Mouse (Mus musculus) MEL (cell line): ENCODE measurements around the gene Dach2. TPM values are rescaled to one million over a fixed set of nuclear protein-coding genes. Genes with fewer than 3 reads are reported as not detected.
A peak's percentile ranks its signal among the peaks of the same experiment; 100 is the strongest.

Experiments used
- DNase-seq: peaks from one replicate; pipeline ENCODE4 v3.0.0; 2011; ENCODE audit warnings: low read depth, low spot score
- H3K27ac ChIP-seq: 2 replicates; pipeline ENCODE4 v1.5.1; 2012; ENCODE audit warnings: low read depth, mild to moderate bottlenecking, control low read depth, low read length, moderate library complexity; ENCODE audit not compliant: control insufficient read depth
- H3K27me3 ChIP-seq, 2 experiments: fragments of 150-350 bp in 1 of 2; sonication (generic) in 1 of 2; 2 replicates each; pipeline ENCODE4 v1.6.1; 2012; ENCODE audit warnings: low read length in 2 of 2, mild to moderate bottlenecking in 2 of 2, improper control_type of control experiment in 1 of 2, moderate library complexity in 1 of 2; ENCODE audit not compliant: insufficient read depth in 2 of 2, control insufficient read depth in 1 of 2
- H3K36me3 ChIP-seq, 2 experiments: 2 replicates each; pipeline ENCODE4 v1.6.1; 2012 to 2014; ENCODE audit warnings: low read length in 2 of 2, improper control_type of control experiment in 1 of 2, inconsistent platforms in 1 of 2, mild to moderate bottlenecking in 1 of 2; ENCODE audit not compliant: insufficient read depth in 2 of 2, control insufficient read depth in 1 of 2
- H3K4me1 ChIP-seq, 2 experiments: fragments of 150-350 bp in 1 of 2; sonication (generic) in 1 of 2; 2 replicates each; pipeline ENCODE4 v1.6.1; 2012; ENCODE audit warnings: low read length in 2 of 2, improper control_type of control experiment in 1 of 2, mild to moderate bottlenecking in 1 of 2; ENCODE audit not compliant: insufficient read depth in 2 of 2, control insufficient read depth in 1 of 2
- H3K4me3 ChIP-seq, 2 experiments: fragments of 150-350 bp in 1 of 2; sonication (generic) in 1 of 2; 2 replicates each; pipeline ENCODE4 v1.5.1; 2012; ENCODE audit warnings: low read depth in 2 of 2, low read length in 2 of 2, mild to moderate bottlenecking in 2 of 2, moderate library complexity in 2 of 2, control low read depth in 1 of 2, improper control_type of control experiment in 1 of 2; ENCODE audit not compliant: control insufficient read depth in 1 of 2, insufficient read depth in 1 of 2
- H3K79me2 ChIP-seq: 2 replicates; pipeline ENCODE4 v1.6.1; 2012; ENCODE audit warnings: mild to moderate bottlenecking, low read length, moderate library complexity; ENCODE audit not compliant: control insufficient read depth, poor library complexity, insufficient read depth
- H3K9ac ChIP-seq: 2 replicates; pipeline ENCODE4 v1.6.1; 2012; ENCODE audit warnings: low read depth, mild to moderate bottlenecking, control low read depth, low read length, moderate library complexity; ENCODE audit not compliant: control insufficient read depth, poor library complexity, severe bottlenecking
- H3K9me3 ChIP-seq: fragments of 150-350 bp; sonication (generic); replicated peaks from 2 replicates; pipeline ENCODE4 v1.6.1; 2012; ENCODE audit warnings: mild to moderate bottlenecking, low read length, improper control_type of control experiment, moderate library complexity; ENCODE audit not compliant: insufficient read depth
- E2F4 ChIP-seq: IDR thresholded peaks from 2 replicates; pipeline ENCODE4 v1.6.1; 2011; ENCODE audit warnings: low read depth, low read length, improper control_type of control experiment, borderline replicate concordance
- ELF1 ChIP-seq: IDR thresholded peaks from 2 replicates; pipeline ENCODE4 v1.6.1; 2014; ENCODE audit warnings: low read depth, mild to moderate bottlenecking, inconsistent platforms, low read length, improper control_type of control experiment, moderate library complexity
- GABPA ChIP-seq: IDR thresholded peaks from 2 replicates; pipeline ENCODE4 v1.6.1; 2012; ENCODE audit warnings: low read depth, mild to moderate bottlenecking, inconsistent platforms, low read length, improper control_type of control experiment, moderate library complexity
- GATA1 ChIP-seq: IDR thresholded peaks from 2 replicates; pipeline ENCODE4 v1.6.1; 2011; ENCODE audit warnings: low read depth, low read length, improper control_type of control experiment
- MAFK ChIP-seq: IDR thresholded peaks from 2 replicates; pipeline ENCODE4 v1.6.1; 2011; ENCODE audit warnings: low read depth, mild to moderate bottlenecking, low read length, improper control_type of control experiment, borderline replicate concordance
- MAX ChIP-seq: IDR thresholded peaks from 2 replicates; pipeline ENCODE4 v1.6.1; 2011; ENCODE audit warnings: low read length, improper control_type of control experiment
- MYB ChIP-seq: IDR thresholded peaks from 2 replicates; pipeline ENCODE4 v1.6.1; 2011; ENCODE audit warnings: mild to moderate bottlenecking, low read depth, low read length, improper control_type of control experiment
- MYC ChIP-seq: IDR thresholded peaks from 2 replicates; pipeline ENCODE4 v1.6.1; 2011; ENCODE audit warnings: low read depth, mild to moderate bottlenecking, low read length, improper control_type of control experiment, moderate library complexity
- POLR2A ChIP-seq, 2 experiments: IDR thresholded peaks; 2 replicates each; pipeline ENCODE4 v1.6.1; 2011 to 2012; ENCODE audit warnings: low read length in 2 of 2, mild to moderate bottlenecking in 2 of 2, control low read depth in 1 of 2, improper control_type of control experiment in 1 of 2, low read depth in 1 of 2, moderate library complexity in 1 of 2; ENCODE audit not compliant: control insufficient read depth in 1 of 2, insufficient read depth in 1 of 2, poor library complexity in 1 of 2
- RAD21 ChIP-seq: IDR thresholded peaks from 2 replicates; pipeline ENCODE4 v1.6.1; 2011; ENCODE audit warnings: mild to moderate bottlenecking, low read depth, low read length, improper control_type of control experiment
- TAL1 ChIP-seq: IDR thresholded peaks from 2 replicates; pipeline ENCODE4 v1.6.1; 2012; ENCODE audit warnings: mild to moderate bottlenecking, inconsistent platforms, low read length, moderate library complexity, mixed read lengths
- ZNF384 ChIP-seq: IDR thresholded peaks from 2 replicates; pipeline ENCODE4 v1.6.1; 2012; ENCODE audit warnings: low read depth, mild to moderate bottlenecking, inconsistent platforms, low read length, improper control_type of control experiment
- polyA plus RNA-seq, 2 experiments: library from polyadenylated mRNA; stranded (reverse) in 1 of 2; unstranded in 1 of 2; fragments of >175 nt in 1 of 2; fragments of >200 nt in 1 of 2; gene quantifications; 2 replicates each; pipeline versions ENCODE4 v1.2.1 to v1.2.4; 2012; ENCODE audit warnings: low replicate concordance in 2 of 2, low read depth in 1 of 2; ENCODE audit not compliant: insufficient read length in 2 of 2, insufficient read depth in 1 of 2, missing spikeins in 1 of 2
- total RNA-seq: library from RNA; depleted of rRNA; stranded (reverse); fragments of 300-350 nt; gene quantifications from 2 replicates; pipeline ENCODE4 v1.2.3, GENCODE M21; 2012

Gene Dach2
- total and polyA plus RNA-seq, 3 experiments = 0.04 TPM; not detected in 2

GRCm38 (mm10) chrX:113810369-113810768 is 513.1 kb downstream of the Dach2 start:
- H3K9me3 ChIP-seq = no peaks in the 10 kb centered on the region
- no peaks in the 10 kb centered on the region for H3K27me3 ChIP-seq
- no peak overlapping the region; a peak in 1 of 4 replicates for H3K4me3 ChIP-seq
- H3K27ac ChIP-seq = no peak overlapping the region
- peak; percentile 27 for DNase-seq
- H3K4me1 ChIP-seq = peaks cover 0 to 2% of the 10 kb centered on the region in 2 experiments; a peak in 1 of 4 replicates
- no peak for TF ChIP-seq MYB
- no peak for TF ChIP-seq POLR2A (IDR thresholded peaks at IDR 0.05; ENCODE audit: control insufficient read depth in 1 of 2, insufficient read depth in 1 of 2, low read depth in 1 of 2, low read length in 2 of 2, poor library complexity in 1 of 2)
- TF ChIP-seq MAX = no peak
- TF ChIP-seq ELF1 = 0 out of 2 replicates have a peak, but pooled peaks have one; percentile 10
- TF ChIP-seq, all 39 proteins: peak for 1
- peaks cover 0 to 6% of the 10 kb centered on the region in 2 experiments; a peak in 2 of 4 replicates for H3K36me3 ChIP-seq
- H3K9ac ChIP-seq = no peak overlapping the region
- no peaks in the 10 kb centered on the region for H3K79me2 ChIP-seq

- H3K36me3 ChIP-seq = peaks cover 0 to 2% of the 10 kb centered on the region in 2 experiments; a peak in 2 of 4 replicates
Observed at GRCm38 (mm10) chrX:113826810-113827209, 529.5 kb downstream of the Dach2 start.

GRCm38 (mm10) chrX:113833062-113833461 is 535.8 kb downstream of the Dach2 start:
- TF ChIP-seq GATA1 (no peak), MAFK (no peak), E2F4 (no peak), TAL1 (no peak), GABPA (no peak)
- Histone ChIP-seq H3K9ac (no peak overlapping the region), H3K27ac (no peak overlapping the region), H3K4me1 (no peaks in the 10 kb centered on the region), H3K79me2 (no peaks in the 10 kb centered on the region), H3K9me3 (no peaks in the 10 kb centered on the region), H3K4me3 (no peak overlapping the region), H3K27me3 (no peaks in the 10 kb centered on the region), H3K36me3 (no peaks in the 10 kb centered on the region)
- no peak for DNase-seq

More at GRCm38 (mm10) chrX:113826810-113827209, 529.5 kb downstream of the Dach2 start:
- Histone ChIP-seq H3K9ac (no peak overlapping the region), H3K27me3 (no peaks in the 10 kb centered on the region), H3K4me3 (no peak overlapping the region), H3K27ac (no peak overlapping the region), H3K79me2 (no peaks in the 10 kb centered on the region), H3K9me3 (no peaks in the 10 kb centered on the region), H3K4me1 (no peaks in the 10 kb centered on the region)
- no peak for TF ChIP-seq MYC
- TF ChIP-seq ELF1 = no peak
- peak; percentile 44 for TF ChIP-seq ZNF384
- TF ChIP-seq RAD21 = no peak
- DNase-seq = peak; percentile 41
